In the genomic region with DNA sequence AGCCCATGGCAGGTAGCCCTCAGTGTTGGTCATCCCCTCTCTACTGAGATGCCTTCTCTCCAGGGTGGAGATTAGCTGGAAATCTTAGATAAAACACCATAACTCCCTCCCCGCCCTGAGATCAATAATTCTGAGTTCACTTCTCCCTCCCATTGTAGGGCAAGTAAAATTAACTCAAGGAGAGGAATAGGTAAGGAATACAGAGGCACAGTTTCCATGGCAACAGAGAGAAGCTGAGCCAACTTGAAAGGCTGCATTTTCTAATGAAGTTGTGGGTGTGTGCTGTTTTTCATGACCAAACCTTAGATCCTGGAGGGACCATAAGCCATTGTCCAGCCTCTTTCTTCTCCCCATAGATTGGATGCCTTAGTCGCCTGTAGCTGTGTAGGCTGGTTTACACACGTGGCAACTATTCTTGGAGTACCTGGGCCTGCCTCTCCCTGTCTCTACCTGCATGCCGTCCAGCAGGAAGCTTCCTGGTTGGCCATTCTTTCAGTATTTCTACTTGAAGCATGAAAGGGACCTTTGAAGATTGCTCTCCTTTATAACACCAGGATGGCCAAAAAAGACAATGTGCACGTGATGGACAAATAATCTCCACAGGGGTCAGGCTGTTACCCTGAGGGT, we compare ENCODE assay signal across 20 mouse cellular contexts.
DNase-seq lines count a peak whose midpoint lies in the region; ATAC-seq and TF ChIP-seq lines count a peak whose summit lies in the region.
"Had no signal": no experiment of that assay in that cellular context is flagged by ENCODE, and none has a peak within 500 bp of the region (broad histone marks: within the 10 kb centered on the region; RNA-seq: fewer than 3 reads in every experiment).

No protein-coding gene starts in this region.

- no peak overlapping the region for H3K9ac ChIP-seq in hindbrain, postnatal 0 days (replicated peaks; ENCODE audit: low read length)
- no peak overlapping the region for H3K9ac ChIP-seq in hindbrain, embryonic 12.5 days
- H3K9ac ChIP-seq in midbrain, embryonic 16.5 days (ENCODE audit: low read depth, low read length), result no peak overlapping the region
- H3K9ac ChIP-seq: limb, embryonic 12.5 days; liver, postnatal 0 days had no signal

- no peaks in the 10 kb centered on the region for H3K9me3 ChIP-seq in hindbrain, postnatal 0 days (ENCODE audit: low read length)
- H3K9me3 ChIP-seq in hindbrain, embryonic 12.5 days (replicated peaks), result no peaks in the 10 kb centered on the region
- H3K9me3 ChIP-seq in midbrain, embryonic 16.5 days (replicated peaks; ENCODE audit: control insufficient read depth, low read length, poor library complexity, severe bottlenecking), result no peaks in the 10 kb centered on the region
- H3K9me3 ChIP-seq: forebrain, embryonic 10.5 days; heart, embryonic 10.5 days; limb, embryonic 12.5 days; megakaryocyte, embryonic 14.5 days had no signal

- 62% methylated on average over 5 of the region's 5 CpGs for whole genome bisulfite sequencing in hindbrain, postnatal 0 days
- 75% methylated on average over 5 of the region's 5 CpGs for WGBS in hindbrain, embryonic 12.5 days
- WGBS in midbrain, embryonic 16.5 days, result 57% methylated on average over 5 of the region's 5 CpGs

- H3K4me2 ChIP-seq in hindbrain, postnatal 0 days (ENCODE audit: low read depth, low read length), result no peak overlapping the region
- no peak overlapping the region for H3K4me2 ChIP-seq in hindbrain, embryonic 12.5 days (replicated peaks)
- H3K4me2 ChIP-seq in midbrain, embryonic 16.5 days (ENCODE audit: low read length), result no peak overlapping the region
- H3K4me2 ChIP-seq: limb, embryonic 12.5 days; liver, embryonic 11.5 days had no signal

- H3K27me3 ChIP-seq in hindbrain, postnatal 0 days (ENCODE audit: insufficient read depth, low read length), result no peaks in the 10 kb centered on the region
- no peaks in the 10 kb centered on the region for H3K27me3 ChIP-seq in hindbrain, embryonic 12.5 days
- H3K27me3 ChIP-seq in midbrain, embryonic 16.5 days (ENCODE audit: control insufficient read depth, insufficient read depth, low read depth, low read length), result no peaks in the 10 kb centered on the region
- H3K27me3 ChIP-seq: limb, embryonic 12.5 days; megakaryocyte, embryonic 14.5 days had no signal

- TF ChIP-seq CTCF in hindbrain, postnatal 0 days (IDR thresholded peaks at IDR 0.05; ENCODE audit: low read depth), result no peak

- DNase-seq in hindbrain, postnatal 0 days (ENCODE audit: low spot score), result peak; percentile 39
- DNase-seq in ES-CJ7 (ENCODE audit: low read depth, low spot score), result peak; percentile 32
- peak; percentile 83 for DNase-seq in R1 (ENCODE audit: low read depth, low spot score)
- DNase-seq in right cerebral cortex, postnatal 36 days (ENCODE audit: low spot score in 2 of 2), result no peak
- DNase-seq in gastrocnemius, postnatal 25 days, result no peak
- DNase-seq: adrenal gland, postnatal 25 days; cerebellum, adult 11-12 months; cerebellum, postnatal 14 days; gastrocnemius, adult 2 months; kidney, postnatal 10 days; liver, postnatal 0 days; lung, postnatal 36 days; spleen, adult 18-20 months had no signal

- H3K27ac ChIP-seq in hindbrain, postnatal 0 days, result no peak overlapping the region
- H3K27ac ChIP-seq in hindbrain, embryonic 12.5 days, result no peak overlapping the region
- 0 out of 2 replicates have a peak overlapping the region, but pooled peaks have one; percentile 32 for H3K27ac ChIP-seq in midbrain, embryonic 16.5 days (ENCODE audit: low read length)
- H3K27ac ChIP-seq: forebrain, embryonic 10.5 days; gastrocnemius, adult 2 months; heart, embryonic 10.5 days; limb, embryonic 12.5 days had no signal

- no peaks in the 10 kb centered on the region for H3K4me1 ChIP-seq in hindbrain, postnatal 0 days (ENCODE audit: insufficient read depth, low read length)
- H3K4me1 ChIP-seq in hindbrain, embryonic 12.5 days, result no peaks in the 10 kb centered on the region
- H3K4me1 ChIP-seq in midbrain, embryonic 16.5 days (ENCODE audit: control insufficient read depth, insufficient read depth, low read length), result no peaks in the 10 kb centered on the region; the same call in 1 of the 2 replicates
- H3K4me1 ChIP-seq: limb, embryonic 12.5 days; megakaryocyte, embryonic 14.5 days had no signal

- ATAC-seq in hindbrain, postnatal 0 days, result peak; percentile 29; the same call in 1 of the 2 replicates
- no peak for ATAC-seq in hindbrain, embryonic 12.5 days (ENCODE audit: low FRiP score)
- peak; percentile 66 for ATAC-seq in midbrain, embryonic 16.5 days
- ATAC-seq: liver, postnatal 0 days had no signal

- no peaks in the 10 kb centered on the region for H3K36me3 ChIP-seq in hindbrain, postnatal 0 days (ENCODE audit: insufficient read depth, low read length)
- H3K36me3 ChIP-seq in hindbrain, embryonic 12.5 days, result no peaks in the 10 kb centered on the region
- no peaks in the 10 kb centered on the region for H3K36me3 ChIP-seq in midbrain, embryonic 16.5 days (ENCODE audit: control insufficient read depth, insufficient read depth, low read length)
- H3K36me3 ChIP-seq: forebrain, embryonic 10.5 days; heart, embryonic 10.5 days; limb, embryonic 12.5 days had no signal

- H3K4me3 ChIP-seq in hindbrain, postnatal 0 days (ENCODE audit: low read length), result no peak overlapping the region
- no peak overlapping the region for H3K4me3 ChIP-seq in hindbrain, embryonic 12.5 days
- no peak overlapping the region for H3K4me3 ChIP-seq in midbrain, embryonic 16.5 days (ENCODE audit: low read depth, low read length)
- H3K4me3 ChIP-seq: forebrain, embryonic 10.5 days; gastrocnemius, adult 2 months; heart, embryonic 10.5 days; limb, embryonic 12.5 days; megakaryocyte, embryonic 14.5 days had no signal

Comparison
In these comparisons a context has a peak if more than half of its experiments do, and no peak if none do; other contexts are left out.
1. DNase-seq: peak in hindbrain, postnatal 0 days (single experiment), ES-CJ7 (single experiment) and R1 (single experiment); none in right cerebral cortex, postnatal 36 days (0 of 2) and gastrocnemius, postnatal 25 days (single experiment).